In the genomic region with DNA sequence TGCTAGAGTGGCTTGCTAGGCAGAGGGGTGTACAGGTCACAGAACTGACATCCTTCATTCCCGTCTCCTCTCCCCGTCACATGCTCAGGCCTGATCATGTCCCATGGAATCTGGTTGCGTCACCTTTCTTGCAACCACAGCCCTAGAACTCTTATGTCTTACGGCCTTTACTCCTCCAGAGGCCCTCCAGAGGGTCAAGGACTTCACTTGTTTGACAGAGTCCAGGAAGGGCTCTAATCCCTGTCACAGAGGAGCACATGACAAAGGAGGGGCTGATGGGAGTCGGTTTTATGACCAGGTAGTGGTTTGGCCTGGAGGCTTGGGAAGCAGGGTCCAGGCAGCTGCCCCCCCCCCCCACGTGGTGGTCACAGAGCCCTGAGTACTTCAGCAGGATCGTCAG, we compare ENCODE assay signal across 12 mouse cellular contexts. TPM values are rescaled to one million over a fixed set of nuclear protein-coding genes. Genes with fewer than 3 reads are reported as not detected.
DNase-seq lines count a peak whose midpoint lies in the region; ATAC-seq and TF ChIP-seq lines count a peak whose summit lies in the region.
"Had no signal": no experiment of that assay in that cellular context is flagged by ENCODE, and none has a peak within 500 bp of the region (broad histone marks: within the 10 kb centered on the region; RNA-seq: fewer than 3 reads in every experiment).

No protein-coding gene starts in this region.

- no peak overlapping the region for H3K9ac ChIP-seq in forebrain, embryonic 11.5 days (ENCODE audit: low read length)
- H3K9ac ChIP-seq in embryonic facial prominence, embryonic 15.5 days: no peak overlapping the region; the same call in 1 of the 2 replicates
- H3K9ac ChIP-seq in intestine, postnatal 0 days (ENCODE audit: low read depth, low read length): no peak overlapping the region
- H3K9ac ChIP-seq in midbrain, embryonic 16.5 days (ENCODE audit: low read depth, low read length): peak overlapping the region; percentile 33; the same call in 1 of the 2 replicates

- ATAC-seq in forebrain, embryonic 11.5 days (replicated peaks; ENCODE audit: low FRiP score): no peak
- no peak for ATAC-seq in embryonic facial prominence, embryonic 15.5 days (ENCODE audit: insufficient number of reproducible peaks, low FRiP score, low TSS enrichment, low read depth)
- peak; percentile 90 for ATAC-seq in intestine, postnatal 0 days
- no peak for ATAC-seq in midbrain, embryonic 16.5 days
- ATAC-seq: activated CD4-positive, CD25-positive, alpha-beta regulatory T cell, adult 4 months had no signal

- H3K27ac ChIP-seq in forebrain, embryonic 10.5 days: peak overlapping the region; percentile 48; the same call in 1 of the 2 replicates
- no peak overlapping the region for H3K27ac ChIP-seq in forebrain, embryonic 11.5 days (ENCODE audit: low read depth, low read length)
- peak overlapping the region; percentile 85; the same call in 1 of the 2 replicates for H3K27ac ChIP-seq in embryonic facial prominence, embryonic 15.5 days (replicated peaks)
- peak overlapping the region; percentile 83 for H3K27ac ChIP-seq in intestine, postnatal 0 days (ENCODE audit: low read depth, low read length)
- H3K27ac ChIP-seq in midbrain, embryonic 16.5 days (ENCODE audit: low read length): no peak overlapping the region
- H3K27ac ChIP-seq in left cerebral cortex, adult 2 months: no peak overlapping the region
- H3K27ac ChIP-seq: macrophage had no signal

- intact Hi-C loops in left cerebral cortex, adult 2 months (cut with DNase I): no loop called here

- WGBS in forebrain, embryonic 10.5 days: 72% methylated on average over 7 of the region's 7 CpGs
- WGBS in forebrain, embryonic 11.5 days: 60% methylated on average over 7 of the region's 7 CpGs
- 56% methylated on average over 7 of the region's 7 CpGs for WGBS in embryonic facial prominence, embryonic 15.5 days
- WGBS in intestine, postnatal 0 days: 37% methylated on average over 7 of the region's 7 CpGs
- WGBS in midbrain, embryonic 16.5 days: 55% methylated on average over 7 of the region's 7 CpGs

- no peaks in the 10 kb centered on the region; the same call in 1 of the 2 replicates for H3K9me3 ChIP-seq in forebrain, embryonic 10.5 days
- no peaks in the 10 kb centered on the region for H3K9me3 ChIP-seq in forebrain, embryonic 11.5 days (ENCODE audit: control insufficient read depth, low read length)
- H3K9me3 ChIP-seq in embryonic facial prominence, embryonic 15.5 days (replicated peaks): no peaks in the 10 kb centered on the region
- H3K9me3 ChIP-seq in intestine, postnatal 0 days (ENCODE audit: control insufficient read depth): no peaks in the 10 kb centered on the region
- no peaks in the 10 kb centered on the region for H3K9me3 ChIP-seq in midbrain, embryonic 16.5 days (replicated peaks; ENCODE audit: control insufficient read depth, low read length, poor library complexity, severe bottlenecking)

- H3K4me3 ChIP-seq in forebrain, embryonic 10.5 days: no peak overlapping the region; the same call in 1 of the 2 replicates
- no peak overlapping the region for H3K4me3 ChIP-seq in forebrain, embryonic 11.5 days (ENCODE audit: low read depth, low read length)
- H3K4me3 ChIP-seq in embryonic facial prominence, embryonic 15.5 days (replicated peaks): peak overlapping the region; percentile 64
- H3K4me3 ChIP-seq in intestine, postnatal 0 days (ENCODE audit: low read depth, low read length): no peak overlapping the region; the same call in 1 of the 2 replicates
- H3K4me3 ChIP-seq in midbrain, embryonic 16.5 days (ENCODE audit: low read depth, low read length): 0 out of 2 replicates have a peak overlapping the region, but pooled peaks have one; percentile 1
- no peak overlapping the region; the same call in 1 of the 2 replicates for H3K4me3 ChIP-seq in left cerebral cortex, adult 2 months

- H3K4me1 ChIP-seq in forebrain, embryonic 10.5 days: peaks cover 43% of the 10 kb centered on the region
- peaks cover 16% of the 10 kb centered on the region; the same call in 1 of the 2 replicates for H3K4me1 ChIP-seq in forebrain, embryonic 11.5 days (replicated peaks; ENCODE audit: control insufficient read depth, insufficient read depth, low read length)
- peaks cover 53% of the 10 kb centered on the region for H3K4me1 ChIP-seq in embryonic facial prominence, embryonic 15.5 days
- H3K4me1 ChIP-seq in intestine, postnatal 0 days (replicated peaks; ENCODE audit: control insufficient read depth, insufficient read depth, low read length): peaks cover 6% of the 10 kb centered on the region; the same call in 1 of the 2 replicates
- peaks cover 38% of the 10 kb centered on the region for H3K4me1 ChIP-seq in midbrain, embryonic 16.5 days (ENCODE audit: control insufficient read depth, insufficient read depth, low read length)

- TF ChIP-seq CTCF in intestine, postnatal 0 days (IDR thresholded peaks at IDR 0.05; ENCODE audit: low read depth): no peak
- TF ChIP-seq CTCF in left cerebral cortex, adult 2 months (IDR thresholded peaks at IDR 0.05): no peak

- H3K36me3 ChIP-seq in forebrain, embryonic 10.5 days (replicated peaks): peaks cover 6% of the 10 kb centered on the region; the same call in 1 of the 2 replicates
- no peaks in the 10 kb centered on the region for H3K36me3 ChIP-seq in forebrain, embryonic 11.5 days (ENCODE audit: control insufficient read depth, insufficient read depth, low read length)
- no peaks in the 10 kb centered on the region for H3K36me3 ChIP-seq in embryonic facial prominence, embryonic 15.5 days
- H3K36me3 ChIP-seq in intestine, postnatal 0 days (ENCODE audit: control insufficient read depth, insufficient read depth): no peaks in the 10 kb centered on the region; the same call in 1 of the 2 replicates
- no peaks in the 10 kb centered on the region; the same call in 1 of the 2 replicates for H3K36me3 ChIP-seq in midbrain, embryonic 16.5 days (ENCODE audit: control insufficient read depth, insufficient read depth, low read length)

- DNase-seq in forebrain, embryonic 10.5 days (ENCODE audit: extremely low spot score, low spot score): no peak
- DNase-seq in forebrain, embryonic 11.5 days (ENCODE audit: low spot score): no peak
- DNase-seq in left cerebral cortex, adult 9 months (ENCODE audit: low spot score in 2 of 2): no peak
- DNase-seq in retina, embryonic 14.5 days (ENCODE audit: low spot score): no peak
- DNase-seq in left cerebral cortex, adult 2 months (ENCODE audit: extremely low spot score in 1 of 2, low spot score in 2 of 2): no peak
- DNase-seq: cerebellum, postnatal 10 days; gastrocnemius, postnatal 25 days had no signal

- H3K27me3 ChIP-seq in forebrain, embryonic 10.5 days (ENCODE audit: poor library complexity, severe bottlenecking): no peaks in the 10 kb centered on the region
- no peaks in the 10 kb centered on the region for H3K27me3 ChIP-seq in forebrain, embryonic 11.5 days (ENCODE audit: control insufficient read depth, insufficient read depth, low read length)
- H3K27me3 ChIP-seq in embryonic facial prominence, embryonic 15.5 days: no peaks in the 10 kb centered on the region
- no peaks in the 10 kb centered on the region for H3K27me3 ChIP-seq in intestine, postnatal 0 days (replicated peaks; ENCODE audit: control insufficient read depth, insufficient read depth, low read length)
- no peaks in the 10 kb centered on the region for H3K27me3 ChIP-seq in midbrain, embryonic 16.5 days (ENCODE audit: control insufficient read depth, insufficient read depth, low read depth, low read length)

- H3K4me2 ChIP-seq in forebrain, embryonic 11.5 days (ENCODE audit: low read depth, low read length, severe bottlenecking): no peak overlapping the region
- H3K4me2 ChIP-seq in embryonic facial prominence, embryonic 15.5 days (replicated peaks): peak overlapping the region; percentile 91
- H3K4me2 ChIP-seq in intestine, postnatal 0 days (replicated peaks; ENCODE audit: low read depth): peak overlapping the region; percentile 78
- H3K4me2 ChIP-seq in midbrain, embryonic 16.5 days (ENCODE audit: low read length): peak overlapping the region; percentile 84

RNA-seq across cellular contexts. Expression of a gene that starts 38.8 kb away (rescaled TPM):
- 5.6 and 6.2 TPM in 2 replicates for polyA plus RNA-seq in forebrain, embryonic 10.5 days (2016; fragmentation: Nextera tagmentation; extraction: Ambion mirVana)
- polyA plus RNA-seq in forebrain, embryonic 11.5 days (2014; fragmentation: Nextera tagmentation; extraction: Ambion mirVana): 9.7 and 10.6 TPM in 2 replicates
- polyA plus RNA-seq in embryonic facial prominence, embryonic 15.5 days (2015; fragmentation: Nextera tagmentation; extraction: Ambion mirVana): 13.9 and 15.8 TPM in 2 replicates
- polyA plus RNA-seq in intestine, postnatal 0 days (2015; fragmentation: Nextera tagmentation; extraction: Ambion mirVana): 6.5 and 6.8 TPM in 2 replicates
- 22.8 and 29.5 TPM in 2 replicates for polyA plus RNA-seq in midbrain, embryonic 16.5 days (2015; fragmentation: Nextera tagmentation; extraction: Ambion mirVana)
- 10 to 100 TPM; 28.1 to 31.5 TPM for total RNA-seq in left cerebral cortex, adult 2 months (2021)

RNA-seq across cellular contexts. Expression of a gene that starts 40.0 kb away (rescaled TPM):
- polyA plus RNA-seq in forebrain, embryonic 10.5 days (2016; fragmentation: Nextera tagmentation; extraction: Ambion mirVana): 42.8 and 43.1 TPM in 2 replicates
- polyA plus RNA-seq in forebrain, embryonic 11.5 days (2014; fragmentation: Nextera tagmentation; extraction: Ambion mirVana): 51.8 and 63.9 TPM in 2 replicates
- polyA plus RNA-seq in embryonic facial prominence, embryonic 15.5 days (2015; fragmentation: Nextera tagmentation; extraction: Ambion mirVana): 100 and 103 TPM in 2 replicates
- polyA plus RNA-seq in intestine, postnatal 0 days (2015; fragmentation: Nextera tagmentation; extraction: Ambion mirVana): 68.4 and 82.1 TPM in 2 replicates
- 185 and 187 TPM in 2 replicates for polyA plus RNA-seq in midbrain, embryonic 16.5 days (2015; fragmentation: Nextera tagmentation; extraction: Ambion mirVana)
- total RNA-seq in left cerebral cortex, adult 2 months (2021): 100 to 1,000 TPM in 1 of 2 experiments, 10 to 100 TPM in 1; 97.5 to 109 TPM

Comparison
In these comparisons a context has a peak if more than half of its experiments do, and no peak if none do; other contexts are left out.
1. H3K27ac ChIP-seq: peak in forebrain, embryonic 10.5 days (single experiment), embryonic facial prominence, embryonic 15.5 days (single experiment) and intestine, postnatal 0 days (single experiment); none in forebrain, embryonic 11.5 days (single experiment), midbrain, embryonic 16.5 days (single experiment) and left cerebral cortex, adult 2 months (single experiment).
2. H3K4me3 ChIP-seq: peak in embryonic facial prominence, embryonic 15.5 days (single experiment) and midbrain, embryonic 16.5 days (single experiment); none in forebrain, embryonic 10.5 days (single experiment), forebrain, embryonic 11.5 days (single experiment), intestine, postnatal 0 days (single experiment) and left cerebral cortex, adult 2 months (single experiment).